Mouse (Mus musculus): Measurements from ENCODE around the gene Naa38. TPM values are rescaled to one million over a fixed set of nuclear protein-coding genes. Genes with fewer than 3 reads are reported as not detected.

Gene Naa38
- polyA plus RNA-seq, 1 experiment from 2014 or later, result 150 TPM

DNA sequence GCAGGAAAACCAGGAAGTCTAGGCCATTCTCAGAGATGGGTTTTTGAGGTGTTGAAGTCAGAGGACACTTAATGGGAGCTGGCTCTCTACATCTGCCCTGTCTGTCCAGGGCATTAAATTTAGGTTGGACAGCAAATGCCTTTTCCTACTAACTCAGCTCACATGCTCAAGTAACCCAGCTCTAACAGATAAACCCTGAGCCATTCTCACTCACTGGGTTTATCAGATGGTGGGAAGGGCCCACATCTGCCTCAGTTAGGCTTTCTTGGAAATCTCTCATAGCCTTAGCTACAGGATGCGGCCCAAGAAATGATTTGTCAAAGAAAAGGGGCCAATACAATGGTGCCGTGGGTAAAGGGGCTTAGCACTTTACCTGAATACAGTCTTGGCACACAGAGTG, 31.0 kb downstream of the Naa38 start:
- no peak overlapping the region for H3K27ac ChIP-seq (ENCODE audit: poor library complexity, severe bottlenecking)
- no peak overlapping the region for H3K4me3 ChIP-seq
- no peak for ATAC-seq (ENCODE audit: insufficient number of reproducible peaks, low FRiP score)
- peaks cover 14% of the 10 kb centered on the region for H3K4me1 ChIP-seq (replicated peaks)
- no peaks in the 10 kb centered on the region for H3K9me3 ChIP-seq (replicated peaks)
- no peak overlapping the region for H3K4me2 ChIP-seq
- WGBS, result 74% methylated on average over 2 of the region's 2 CpGs
- H3K36me3 ChIP-seq, result no peaks in the 10 kb centered on the region
- no peak overlapping the region for H3K9ac ChIP-seq
- H3K27me3 ChIP-seq (replicated peaks), result peaks cover 20% of the 10 kb centered on the region

DNA sequence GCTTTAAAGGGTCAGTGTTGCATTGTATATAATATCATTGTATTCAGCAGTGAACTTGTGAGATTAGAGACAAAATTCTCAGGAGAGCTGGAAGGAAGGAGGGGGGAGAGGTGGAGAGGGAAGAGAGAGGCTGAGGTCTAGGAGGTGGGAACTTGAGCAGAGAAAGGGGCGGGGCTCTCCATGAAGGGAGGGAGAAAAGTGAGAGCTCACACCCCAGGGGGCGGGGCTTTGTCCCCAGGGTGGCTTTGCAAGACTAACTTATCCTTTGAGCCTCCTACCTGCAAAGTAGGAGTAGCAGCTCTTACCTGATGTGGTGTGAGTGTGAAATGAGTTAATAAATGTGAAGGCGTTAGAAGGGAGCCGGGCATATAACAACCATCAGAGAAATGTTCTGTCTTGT, 33.5 kb downstream of the Naa38 start:
- H3K36me3 ChIP-seq, result no peaks in the 10 kb centered on the region
- no peak overlapping the region for H3K4me3 ChIP-seq
- 27% methylated on average over 4 of the region's 4 CpGs for WGBS
- no peaks in the 10 kb centered on the region for H3K9me3 ChIP-seq (replicated peaks)
- H3K27ac ChIP-seq (ENCODE audit: poor library complexity, severe bottlenecking), result no peak overlapping the region
- no peak overlapping the region for H3K4me2 ChIP-seq
- H3K27me3 ChIP-seq (replicated peaks), result peaks cover 8% of the 10 kb centered on the region; the same call in 1 of the 2 replicates
- no peak for ATAC-seq (ENCODE audit: insufficient number of reproducible peaks, low FRiP score)
- no peak overlapping the region for H3K9ac ChIP-seq
- H3K4me1 ChIP-seq (replicated peaks), result peaks cover 11% of the 10 kb centered on the region

DNA sequence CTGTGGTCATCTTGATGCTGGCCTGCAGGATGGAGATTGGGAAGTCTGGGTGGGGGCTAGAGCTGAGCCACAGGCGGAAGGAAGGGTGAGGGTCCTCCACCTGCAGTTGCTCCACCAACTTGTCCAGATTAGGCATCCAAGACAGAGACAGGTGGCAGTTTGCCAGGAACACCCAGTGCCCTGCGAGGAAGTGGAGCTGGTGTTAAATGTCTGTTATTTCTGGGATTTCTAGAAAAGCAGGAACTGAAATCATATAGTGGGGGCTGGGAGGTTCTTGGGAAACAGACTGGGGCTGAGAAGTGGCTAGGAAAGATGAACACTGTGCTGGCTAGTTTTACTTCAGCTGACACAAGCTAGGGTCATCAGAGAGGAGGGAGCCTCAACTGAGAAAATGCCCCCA, 34.0 kb downstream of the Naa38 start:
- no peaks in the 10 kb centered on the region for H3K9me3 ChIP-seq (replicated peaks)
- no peak for ATAC-seq (ENCODE audit: insufficient number of reproducible peaks, low FRiP score)
- no peaks in the 10 kb centered on the region for H3K36me3 ChIP-seq
- no peak overlapping the region; the same call in 1 of the 2 replicates for H3K9ac ChIP-seq
- H3K27me3 ChIP-seq (replicated peaks), result peaks cover 8% of the 10 kb centered on the region; the same call in 1 of the 2 replicates
- H3K4me1 ChIP-seq (replicated peaks), result peaks cover 11% of the 10 kb centered on the region
- 26% methylated on average over 2 of the region's 2 CpGs for WGBS
- no peak overlapping the region for H3K4me2 ChIP-seq
- H3K27ac ChIP-seq (ENCODE audit: poor library complexity, severe bottlenecking), result no peak overlapping the region
- no peak overlapping the region for H3K4me3 ChIP-seq

DNA sequence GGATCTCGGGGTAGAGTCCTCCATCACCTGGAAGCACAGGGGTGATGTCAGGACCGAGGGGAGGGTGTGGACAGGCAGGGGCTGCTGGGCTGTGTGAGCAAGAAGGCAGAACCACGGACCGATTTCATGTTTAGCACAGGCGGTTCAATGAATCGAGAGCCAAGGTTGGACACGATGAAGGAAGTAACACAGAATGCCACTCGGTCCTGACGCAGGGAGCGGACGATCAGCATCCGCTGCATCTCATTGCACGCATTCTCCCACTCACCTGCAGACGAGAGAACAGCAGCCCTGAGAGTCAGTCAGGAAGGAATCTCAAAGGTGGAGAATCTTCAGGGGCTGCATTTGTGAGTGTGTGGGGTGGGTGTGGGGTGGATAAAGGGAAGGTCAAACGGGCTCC, 35.3 kb downstream of the Naa38 start:
- 83% methylated on average over 15 of the region's 15 CpGs for WGBS
- ATAC-seq (ENCODE audit: insufficient number of reproducible peaks, low FRiP score), result no peak

DNA sequence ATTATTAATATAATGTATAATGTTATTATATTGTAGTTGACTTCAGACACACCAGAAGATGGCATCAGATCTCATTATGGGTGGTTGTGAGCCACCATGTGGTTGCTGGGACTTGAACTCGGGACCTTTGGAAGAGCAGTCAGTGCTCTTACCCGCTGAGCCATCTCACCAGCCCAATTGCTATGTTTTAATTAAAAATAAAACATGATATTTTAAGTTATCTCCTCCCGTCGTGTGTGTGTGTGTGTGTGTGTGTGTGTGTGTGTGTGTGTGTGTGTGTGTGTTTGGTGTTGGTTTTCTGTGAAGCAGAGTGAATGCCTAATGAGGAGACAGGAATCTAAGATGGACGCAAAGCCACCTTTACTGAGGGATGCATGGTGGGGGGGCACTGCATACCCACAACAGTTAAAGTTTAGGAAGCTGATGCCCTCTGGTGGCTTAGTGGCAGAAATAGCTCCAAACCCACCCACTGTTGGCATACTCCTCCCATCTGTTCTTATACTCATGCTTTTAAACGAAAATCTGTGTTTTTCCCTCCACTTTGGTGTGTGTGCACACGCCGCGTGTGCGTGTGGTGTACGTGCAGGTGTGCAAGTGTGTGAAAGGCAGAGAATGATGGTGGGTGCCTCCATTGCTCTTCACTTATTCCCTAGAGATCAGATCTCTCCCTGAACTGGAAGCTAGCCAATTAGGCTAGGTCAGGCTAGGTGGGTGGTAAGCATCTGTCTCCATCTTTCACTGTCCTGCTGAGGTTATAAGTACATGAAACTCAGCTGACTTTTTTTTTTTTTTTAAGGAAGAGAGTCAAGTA, 36.7 kb downstream of the Naa38 start:
- WGBS, result 37% methylated on average over 11 of the region's 11 CpGs
- no peaks in the 10 kb centered on the region for H3K9me3 ChIP-seq (replicated peaks)
- ATAC-seq (ENCODE audit: insufficient number of reproducible peaks, low FRiP score), result no peak
- H3K27ac ChIP-seq (ENCODE audit: poor library complexity, severe bottlenecking), result no peak overlapping the region
- H3K4me3 ChIP-seq, result no peak overlapping the region
- peaks cover 16% of the 10 kb centered on the region; the same call in 1 of the 2 replicates for H3K27me3 ChIP-seq (replicated peaks)
- no peak overlapping the region for H3K4me2 ChIP-seq
- H3K9ac ChIP-seq, result no peak overlapping the region
- H3K4me1 ChIP-seq (replicated peaks), result peaks cover 11% of the 10 kb centered on the region
- no peaks in the 10 kb centered on the region for H3K36me3 ChIP-seq

More for the DNA sequence above, 35.3 kb downstream of the Naa38 start:
- H3K9ac ChIP-seq, result no peak overlapping the region
- no peak overlapping the region for H3K4me2 ChIP-seq
- no peaks in the 10 kb centered on the region for H3K36me3 ChIP-seq
- peaks cover 11% of the 10 kb centered on the region; the same call in 1 of the 2 replicates for H3K27me3 ChIP-seq (replicated peaks)
- H3K4me3 ChIP-seq, result no peak overlapping the region
- H3K27ac ChIP-seq (ENCODE audit: poor library complexity, severe bottlenecking), result no peak overlapping the region
- H3K9me3 ChIP-seq (replicated peaks), result no peaks in the 10 kb centered on the region
- peaks cover 11% of the 10 kb centered on the region for H3K4me1 ChIP-seq (replicated peaks)

DNA sequence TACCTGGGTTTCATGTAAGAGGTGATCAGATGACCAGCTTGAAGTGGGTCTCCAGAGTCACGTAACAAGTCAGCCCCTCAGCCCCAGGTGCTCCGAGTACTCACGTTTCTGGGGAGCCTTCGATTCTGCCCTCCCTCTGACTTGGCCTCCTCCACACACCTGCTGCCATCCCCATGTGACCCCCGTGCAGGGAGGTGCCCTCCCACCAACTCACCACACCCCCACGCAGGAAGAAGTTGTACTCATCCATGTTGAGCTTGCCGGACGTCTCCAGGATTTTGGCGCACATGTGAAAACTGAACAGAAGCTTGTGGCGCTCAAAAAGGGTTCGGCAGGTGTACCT, 37.3 kb downstream of the Naa38 start:
- no peak overlapping the region for H3K27ac ChIP-seq (ENCODE audit: poor library complexity, severe bottlenecking)
- no peaks in the 10 kb centered on the region for H3K9me3 ChIP-seq (replicated peaks)
- H3K27me3 ChIP-seq (replicated peaks), result peaks cover 16% of the 10 kb centered on the region; the same call in 1 of the 2 replicates
- ATAC-seq (ENCODE audit: insufficient number of reproducible peaks, low FRiP score), result no peak
- no peak overlapping the region for H3K9ac ChIP-seq
- no peak overlapping the region for H3K4me3 ChIP-seq
- H3K36me3 ChIP-seq, result no peaks in the 10 kb centered on the region
- WGBS, result 65% methylated on average over 11 of the region's 11 CpGs
- H3K4me1 ChIP-seq (replicated peaks), result peaks cover 13% of the 10 kb centered on the region
- no peak overlapping the region for H3K4me2 ChIP-seq

DNA sequence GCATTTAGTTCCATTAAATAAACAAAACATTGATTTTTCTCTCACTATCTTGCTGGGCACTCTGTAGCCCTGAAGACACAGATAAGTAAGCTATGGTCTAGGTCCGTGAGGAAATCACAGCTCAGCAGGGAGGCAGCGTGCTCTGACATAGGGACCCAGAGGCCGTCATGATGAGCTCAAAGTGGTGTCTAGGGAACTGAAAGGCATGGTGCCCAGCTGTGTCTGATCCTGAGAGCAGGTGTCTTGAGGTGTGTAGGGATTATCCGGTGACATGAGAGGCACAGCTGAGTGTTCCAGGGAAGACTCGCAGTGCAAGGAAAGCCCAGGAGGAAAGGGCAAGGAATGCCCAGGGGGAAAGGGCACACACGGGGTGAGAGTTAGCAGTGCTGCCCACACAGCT, 37.9 kb downstream of the Naa38 start:
- no peaks in the 10 kb centered on the region for H3K9me3 ChIP-seq (replicated peaks)
- H3K4me1 ChIP-seq (replicated peaks), result peaks cover 14% of the 10 kb centered on the region
- H3K27ac ChIP-seq (ENCODE audit: poor library complexity, severe bottlenecking), result no peak overlapping the region
- WGBS, result 53% methylated on average over 6 of the region's 6 CpGs
- no peak overlapping the region for H3K9ac ChIP-seq
- H3K27me3 ChIP-seq (replicated peaks), result peaks cover 16% of the 10 kb centered on the region; the same call in 1 of the 2 replicates
- H3K4me3 ChIP-seq, result no peak overlapping the region
- H3K36me3 ChIP-seq, result no peaks in the 10 kb centered on the region
- no peak for ATAC-seq (ENCODE audit: insufficient number of reproducible peaks, low FRiP score)
- H3K4me2 ChIP-seq, result no peak overlapping the region

DNA sequence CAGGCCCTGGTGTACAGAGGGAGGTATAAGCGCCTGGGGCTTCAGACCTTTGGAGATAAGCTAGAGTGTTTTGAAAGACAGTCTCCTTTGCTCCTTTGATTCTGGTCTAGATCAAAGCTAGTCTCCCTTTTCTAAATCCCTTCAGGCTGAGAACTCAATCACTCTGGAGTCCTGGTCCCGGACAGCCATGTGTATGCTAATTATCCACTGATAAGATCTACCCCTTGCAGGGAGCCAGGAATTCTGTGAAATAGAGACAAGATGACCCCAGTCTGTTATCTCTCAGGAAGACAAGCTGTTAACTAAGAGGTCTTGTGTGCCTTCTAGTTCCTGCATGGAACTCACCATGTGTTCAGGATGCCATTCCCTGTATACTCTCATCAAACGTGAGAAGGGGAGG, 42.0 kb downstream of the Naa38 start:
- 30% methylated on average over 3 of the region's 3 CpGs for WGBS
- H3K9ac ChIP-seq, result no peak overlapping the region
- no peaks in the 10 kb centered on the region for H3K9me3 ChIP-seq (replicated peaks)
- ATAC-seq (ENCODE audit: insufficient number of reproducible peaks, low FRiP score), result no peak
- no peaks in the 10 kb centered on the region for H3K36me3 ChIP-seq
- H3K4me1 ChIP-seq (replicated peaks), result peaks cover 9% of the 10 kb centered on the region
- H3K4me2 ChIP-seq, result no peak overlapping the region
- H3K27ac ChIP-seq (ENCODE audit: poor library complexity, severe bottlenecking), result no peak overlapping the region
- H3K27me3 ChIP-seq (replicated peaks), result peaks cover 16% of the 10 kb centered on the region; the same call in 1 of the 2 replicates
- no peak overlapping the region for H3K4me3 ChIP-seq

DNA sequence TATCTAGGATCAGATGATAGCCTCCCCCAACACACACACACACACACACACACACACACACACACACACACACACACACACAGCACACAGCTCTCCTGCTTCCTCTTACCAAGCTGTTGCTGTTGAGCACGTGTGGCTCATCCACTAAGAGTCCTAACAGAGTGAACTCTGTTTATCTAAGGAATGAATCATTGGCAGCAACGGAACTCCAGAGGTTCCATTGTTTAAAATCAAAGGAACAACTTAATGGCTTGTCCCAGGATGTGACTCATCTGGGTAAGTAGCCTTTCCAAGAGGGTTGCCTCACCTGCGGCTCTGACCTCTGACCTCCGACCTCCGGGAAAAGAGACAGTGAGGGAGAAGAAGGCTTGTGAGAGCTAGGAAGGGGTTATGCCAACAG, 48.0 kb downstream of the Naa38 start:
- no peak overlapping the region for H3K9ac ChIP-seq
- peaks cover 12% of the 10 kb centered on the region for H3K4me1 ChIP-seq (replicated peaks)
- WGBS, result 32% methylated on average over 5 of the region's 5 CpGs
- no peak overlapping the region for H3K4me3 ChIP-seq
- no peaks in the 10 kb centered on the region for H3K36me3 ChIP-seq
- H3K4me2 ChIP-seq, result no peak overlapping the region
- H3K27me3 ChIP-seq (replicated peaks), result 0 out of 2 replicates have a peak, but pooled peaks cover 2% of the 10 kb centered on the region
- H3K27ac ChIP-seq (ENCODE audit: poor library complexity, severe bottlenecking), result no peak overlapping the region
- peak; percentile 46; the same call in 1 of the 2 replicates for ATAC-seq (ENCODE audit: insufficient number of reproducible peaks, low FRiP score)
- H3K9me3 ChIP-seq (replicated peaks), result peaks cover 6% of the 10 kb centered on the region; the same call in 1 of the 2 replicates

Other genes starting within 250 kb of the Naa38 start
- not detected in 2 replicates for gene Alox12b, start 238.5 kb upstream of the Naa38 start, polyA plus RNA-seq (2016; fragmentation: Nextera tagmentation; extraction: Ambion mirVana)
- 1.2 and 1.4 TPM in 2 replicates for gene Alox8, start 197.6 kb upstream of the Naa38 start, polyA plus RNA-seq (2016; fragmentation: Nextera tagmentation; extraction: Ambion mirVana)
- 0.15 and 0.17 TPM in 2 replicates for gene Gucy2e, start 158.5 kb upstream of the Naa38 start, polyA plus RNA-seq (2016; fragmentation: Nextera tagmentation; extraction: Ambion mirVana)
- 18.6 and 21.8 TPM in 2 replicates for gene Cntrob, start 71.7 kb upstream of the Naa38 start, polyA plus RNA-seq (2016; fragmentation: Nextera tagmentation; extraction: Ambion mirVana)
- gene Trappc1, start 71.5 kb upstream of the Naa38 start, polyA plus RNA-seq (2016; fragmentation: Nextera tagmentation; extraction: Ambion mirVana), result 168 and 176 TPM in 2 replicates
- 0.87 and 0.98 TPM in 2 replicates for gene Kcnab3, start 69.2 kb upstream of the Naa38 start, polyA plus RNA-seq (2016; fragmentation: Nextera tagmentation; extraction: Ambion mirVana)
- gene Rnf227, start 55.0 kb upstream of the Naa38 start, polyA plus RNA-seq (2016; fragmentation: Nextera tagmentation; extraction: Ambion mirVana), result 6.7 and 8.5 TPM in 2 replicates
- gene Chd3, start 26.1 kb upstream of the Naa38 start, polyA plus RNA-seq (2016; fragmentation: Nextera tagmentation; extraction: Ambion mirVana), result 19.2 and 23.5 TPM in 2 replicates
- 24.8 and 27.1 TPM in 2 replicates for gene Cyb5d1, start 144 bp downstream of the Naa38 start, polyA plus RNA-seq (2016; fragmentation: Nextera tagmentation; extraction: Ambion mirVana)
- 34.4 and 35.7 TPM in 2 replicates for gene Tmem88, start 2.7 kb downstream of the Naa38 start, polyA plus RNA-seq (2016; fragmentation: Nextera tagmentation; extraction: Ambion mirVana)
- 24.9 and 25.4 TPM in 2 replicates for gene Kdm6b, start 18.2 kb downstream of the Naa38 start, polyA plus RNA-seq (2016; fragmentation: Nextera tagmentation; extraction: Ambion mirVana)
- gene Dnah2, start 153.6 kb downstream of the Naa38 start, polyA plus RNA-seq (2016; fragmentation: Nextera tagmentation; extraction: Ambion mirVana), result 0.15 and 0.59 TPM in 2 replicates
- 87.4 and 90.0 TPM in 2 replicates for gene Efnb3, start 164.7 kb downstream of the Naa38 start, polyA plus RNA-seq (2016; fragmentation: Nextera tagmentation; extraction: Ambion mirVana)
- 18.7 and 19.5 TPM in 2 replicates for gene Wrap53, start 184.8 kb downstream of the Naa38 start, polyA plus RNA-seq (2016; fragmentation: Nextera tagmentation; extraction: Ambion mirVana)
- 76.0 and 79.1 TPM in 2 replicates for gene Trp53, start 184.9 kb downstream of the Naa38 start, polyA plus RNA-seq (2016; fragmentation: Nextera tagmentation; extraction: Ambion mirVana)
- 30.9 and 31.1 TPM in 2 replicates for gene Atp1b2, start 210.5 kb downstream of the Naa38 start, polyA plus RNA-seq (2016; fragmentation: Nextera tagmentation; extraction: Ambion mirVana)
- 0.13 and 0.82 TPM in 2 replicates for gene Shbg, start 222.4 kb downstream of the Naa38 start, polyA plus RNA-seq (2016; fragmentation: Nextera tagmentation; extraction: Ambion mirVana)
- 16.5 and 17.4 TPM in 2 replicates for gene Sat2, start 226.5 kb downstream of the Naa38 start, polyA plus RNA-seq (2016; fragmentation: Nextera tagmentation; extraction: Ambion mirVana)
- gene Fxr2, start 237.5 kb downstream of the Naa38 start, polyA plus RNA-seq (2016; fragmentation: Nextera tagmentation; extraction: Ambion mirVana), result 37.1 and 40.1 TPM in 2 replicates

All from heart, embryonic 12.5 days (tissue).